Mouse (Mus musculus) splenic B cell, adult 2 months (primary cell): ENCODE results near the gene Wdr75.

Experiments
- DNase-seq: peaks from one replicate; pipeline ENCODE4 v3.0.0-alpha.2; 2011; ENCODE audit warnings: low read depth, low spot score
- H3K27me3 ChIP-seq: 2 replicates; pipeline ENCODE4 v1.6.1; 2012; ENCODE audit warnings: mild to moderate bottlenecking, low read length, moderate library complexity, mixed read lengths; ENCODE audit not compliant: control insufficient read depth, poor library complexity, insufficient read depth, severe bottlenecking
- H3K36me3 ChIP-seq: 2 replicates; pipeline ENCODE4 v1.6.1; 2012; ENCODE audit warnings: mild to moderate bottlenecking, low read length, moderate library complexity, mixed read lengths; ENCODE audit not compliant: control insufficient read depth, poor library complexity, insufficient read depth, severe bottlenecking

Wdr75 gene

DNA sequence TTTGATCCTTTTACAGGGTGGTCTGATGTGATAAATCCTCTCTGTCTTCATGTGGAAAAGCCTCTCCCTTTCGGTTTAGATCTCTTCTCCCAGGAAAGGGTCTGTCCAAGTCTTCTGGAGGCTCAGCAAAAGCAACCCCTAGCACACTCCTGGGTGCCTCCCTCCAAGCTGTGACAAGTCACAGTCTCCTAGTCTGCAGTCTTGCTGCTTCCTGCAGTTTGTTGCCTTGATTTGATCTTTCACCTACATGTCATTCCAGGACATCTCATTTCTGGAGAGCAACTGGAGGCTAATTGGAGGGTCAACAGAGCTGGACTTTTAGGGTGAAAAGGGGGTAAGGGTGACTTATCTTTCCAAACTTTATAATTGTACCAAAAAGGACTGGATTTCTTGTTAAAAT lies 70.3 kb downstream of the Wdr75 start:
- H3K36me3 ChIP-seq = no peaks in the 10 kb centered on the region
- H3K27me3 ChIP-seq = no peaks in the 10 kb centered on the region
- DNase-seq = no peak

DNA sequence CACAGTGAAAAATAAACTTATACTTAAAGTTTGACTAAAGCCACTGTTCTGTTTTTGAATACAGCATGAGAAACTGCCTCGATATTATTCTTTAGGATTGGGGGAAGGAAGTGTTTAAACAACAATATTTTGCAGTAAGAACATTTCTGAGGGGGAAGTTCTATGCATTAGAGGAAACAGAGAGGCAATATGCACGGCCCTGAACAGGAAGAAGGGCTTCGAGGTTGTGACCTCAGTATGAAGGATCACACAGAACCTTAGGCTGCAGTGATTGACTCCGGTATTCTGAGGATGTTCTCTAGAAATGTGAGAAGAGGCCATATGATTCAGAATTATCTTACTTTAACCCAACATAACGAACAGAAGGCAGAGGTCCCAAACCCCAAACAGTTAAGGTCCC lies 70.8 kb downstream of the Wdr75 start:
- no peaks in the 10 kb centered on the region for H3K27me3 ChIP-seq
- no peak for DNase-seq
- no peaks in the 10 kb centered on the region for H3K36me3 ChIP-seq

DNA sequence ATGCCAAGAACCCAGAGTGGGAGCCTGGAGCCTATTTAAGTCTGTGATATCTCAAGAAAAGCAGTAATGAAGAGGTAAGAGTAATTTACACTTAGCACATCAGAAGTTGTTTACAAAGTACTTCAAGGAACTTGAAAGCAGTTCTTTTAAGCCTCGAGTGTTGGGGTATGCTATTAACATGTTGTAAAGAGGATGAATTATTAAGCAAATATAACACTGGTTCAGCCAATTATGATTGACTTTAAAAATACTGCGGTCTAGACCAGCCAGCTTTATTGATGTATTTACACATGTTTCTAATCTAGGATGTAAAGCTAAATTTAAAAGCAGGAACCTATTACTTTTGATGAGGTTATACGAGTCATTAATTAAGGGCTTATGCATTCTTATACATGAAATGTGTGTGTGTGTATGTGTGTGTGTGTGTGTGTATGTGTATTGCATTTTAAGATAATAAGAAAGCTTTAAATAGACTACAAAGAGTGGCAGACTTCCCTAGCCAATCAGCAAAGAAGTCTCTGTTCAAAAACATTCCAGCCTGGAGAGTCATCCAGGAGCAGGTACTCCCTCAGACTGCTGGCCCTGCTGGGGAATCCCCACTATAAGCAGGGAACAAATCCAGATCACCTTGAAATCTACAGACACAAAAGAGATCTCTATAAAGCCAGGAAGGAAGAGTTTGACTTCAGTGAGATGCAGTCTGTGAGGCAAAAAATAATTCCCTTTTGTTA lies 71.5 kb downstream of the Wdr75 start:
- no peaks in the 10 kb centered on the region for H3K27me3 ChIP-seq
- H3K36me3 ChIP-seq = no peaks in the 10 kb centered on the region
- DNase-seq = no peak

DNA sequence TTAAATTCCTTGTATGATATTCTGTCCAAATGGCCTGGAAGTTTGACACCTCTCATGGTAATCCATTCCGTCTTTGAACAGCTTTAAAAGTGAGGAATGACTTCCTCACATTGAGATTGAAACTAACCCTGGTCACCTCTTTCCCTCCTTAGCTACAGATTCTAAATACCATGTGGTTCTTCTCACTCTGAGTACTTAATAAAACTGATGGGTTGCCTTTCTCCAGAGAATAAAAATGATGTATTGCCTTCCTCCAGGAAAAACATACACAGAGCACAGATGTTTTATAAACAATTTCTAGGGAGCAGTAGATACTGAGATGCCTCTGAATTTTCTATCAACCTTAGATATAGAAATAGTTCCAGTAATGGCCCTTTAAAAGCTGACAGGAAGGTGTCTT lies 73.1 kb downstream of the Wdr75 start:
- no peak for DNase-seq
- H3K36me3 ChIP-seq = no peaks in the 10 kb centered on the region
- H3K27me3 ChIP-seq = no peaks in the 10 kb centered on the region

DNA sequence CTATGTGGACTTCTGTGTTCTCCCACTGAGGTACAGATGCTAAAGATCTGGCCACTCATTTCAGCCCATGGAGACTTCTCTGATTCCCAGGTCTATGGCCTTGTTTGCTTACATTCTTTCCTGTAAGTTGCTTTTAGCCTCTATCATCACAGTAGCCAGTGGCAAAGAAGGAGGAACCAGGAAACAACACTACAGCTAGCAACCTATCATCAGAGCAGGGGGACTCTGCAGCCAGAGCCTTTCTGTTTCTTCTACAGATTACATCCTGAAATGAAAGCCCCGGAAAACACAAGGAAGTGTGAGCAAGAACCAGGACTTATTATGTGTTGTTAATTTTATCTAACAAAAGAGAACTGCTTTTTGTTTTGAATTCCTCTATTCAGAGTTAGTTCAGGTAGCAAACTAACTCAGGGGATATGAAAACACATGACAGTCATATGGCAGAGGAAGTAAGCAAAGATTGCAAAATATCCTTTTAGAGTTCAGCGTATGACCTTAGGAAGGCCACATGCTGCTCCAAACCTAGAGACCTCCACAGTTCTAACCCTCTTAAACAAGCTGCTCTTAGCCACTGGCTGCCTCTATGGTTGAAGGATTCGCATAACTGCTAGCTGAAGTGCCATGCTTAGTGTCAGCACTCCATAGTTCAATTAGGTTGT lies 73.6 kb downstream of the Wdr75 start:
- H3K36me3 ChIP-seq = no peaks in the 10 kb centered on the region
- no peak for DNase-seq
- H3K27me3 ChIP-seq = no peaks in the 10 kb centered on the region
